Mouse (Mus musculus) heart, postnatal 36 days (tissue): ENCODE data around the gene Ap5s1. TPM values are rescaled to one million over a fixed set of nuclear protein-coding genes. Genes with fewer than 3 reads are reported as not detected.

Experiments used
- DNase-seq, 2 experiments: peaks; one replicate each; pipeline ENCODE4 v3.0.0; 2021 to 2022
- intact Hi-C: fragments of 180-260 bp; cut with DNase I; formaldehyde crosslinking; loops from one replicate; pipeline ENCODE4 v1.15.1; 2025
- total RNA-seq, 2 experiments: library from RNA; stranded (reverse); gene quantifications; 2 replicates each; pipeline ENCODE4 v1.2.3; 2021

Ap5s1 gene
- total RNA-seq, 2 experiments from 2014 or later = 31.5 to 36.5 TPM

GRCm38 (mm10) chr2:131260544-131261307 is 53.8 kb downstream of the Ap5s1 start:
- DNase-seq = no peak

GRCm38 (mm10) chr2:131261481-131262212 is 54.8 kb downstream of the Ap5s1 start:
- intact Hi-C loops = loop anchor here (2.0 to 10.0 kb wide), 3 partner anchors 53 to 987 kb away; partner anchors contain the start of gene Nop56
- no peak for DNase-seq

More at GRCm38 (mm10) chr2:131260544-131261307, 53.8 kb downstream of the Ap5s1 start:
- intact Hi-C loops = loop anchor here (10.0 kb wide), 1 partner anchor 986 kb away; the partner anchor contains the start of gene Nop56

GRCm38 (mm10) chr2:131262213-131262672 is 55.4 kb downstream of the Ap5s1 start, which contains the start of gene Pank2:
Pank2 (plus strand) TSS chr2:131262495.
- DNase-seq = peak; percentile 95 to 96
- intact Hi-C loops = loop anchor here (2.0 to 10.0 kb wide), 3 partner anchors 53 to 987 kb away; partner anchors contain the start of gene Nop56

Other genes starting within 250 kb of the Ap5s1 start
- 10 to 100 TPM in 1 of 2 experiments, 1 to 10 TPM in 1; 6.9 to 10.4 TPM for gene Gfra4, start 164.0 kb upstream of the Ap5s1 start, total RNA-seq
- gene Adam33, start 143.3 kb upstream of the Ap5s1 start, total RNA-seq = 1 to 10 TPM; 1.7 to 2.2 TPM
- gene Siglec1, start 120.3 kb upstream of the Ap5s1 start, total RNA-seq = 1 to 10 TPM; 1.9 to 4.6 TPM
- gene Hspa12b, start 79.8 kb upstream of the Ap5s1 start, total RNA-seq = 10 to 100 TPM; 32.1 to 44.1 TPM
- gene Gm11037, start 73.6 kb upstream of the Ap5s1 start, total RNA-seq = not detected
- gene 1700037H04Rik, start 47.0 kb upstream of the Ap5s1 start, total RNA-seq = 10 to 100 TPM in 1 of 2 experiments, 1 to 10 TPM in 1; 9.7 to 12.8 TPM
- 10 to 100 TPM; 85.1 to 86.2 TPM for gene Cenpb, start 27.0 kb upstream of the Ap5s1 start, total RNA-seq
- gene Cdc25b, start 20.1 kb upstream of the Ap5s1 start, total RNA-seq = 1 to 10 TPM; 6.1 to 7.0 TPM
- gene Spef1, start 19.8 kb upstream of the Ap5s1 start, total RNA-seq = 1 to 10 TPM; 5.7 to 6.2 TPM
- 10 to 100 TPM; 63.9 to 69.7 TPM for gene Mavs, start 27.0 kb downstream of the Ap5s1 start, total RNA-seq
- 10 to 100 TPM; 20.9 to 25.7 TPM for gene Pank2, start 55.4 kb downstream of the Ap5s1 start, total RNA-seq
- 1 to 10 TPM; 2.9 to 3.2 TPM for gene Rnf24, start 145.8 kb downstream of the Ap5s1 start, total RNA-seq